Mouse (Mus musculus): ENCODE measurements around the gene Agbl3.
A peak's percentile ranks its signal among the peaks of the same experiment; 100 is the strongest.

Gene Agbl3

GRCm38 (mm10) chr6:34797887-34798286 is 17.7 kb downstream of the Agbl3 start:
- no peak for DNase-seq (ENCODE audit: low spot score)

- DNase-seq (ENCODE audit: low spot score), result no peak
Measured at GRCm38 (mm10) chr6:34805582-34805981, 25.4 kb downstream of the Agbl3 start.

- no peak for DNase-seq (ENCODE audit: low spot score)
Measured at GRCm38 (mm10) chr6:34810651-34811050, 30.4 kb downstream of the Agbl3 start.

- no peak for DNase-seq (ENCODE audit: low spot score)
Measured at GRCm38 (mm10) chr6:34824406-34824805, 44.2 kb downstream of the Agbl3 start.

- DNase-seq (ENCODE audit: low spot score), result no peak
Measured at GRCm38 (mm10) chr6:34832352-34832751, 52.1 kb downstream of the Agbl3 start.

GRCm38 (mm10) chr6:34861546-34862053 is 81.4 kb downstream of the Agbl3 start:
- peak; percentile 43 for DNase-seq (ENCODE audit: low spot score)

GRCm38 (mm10) chr6:34862381-34862780 is 82.1 kb downstream of the Agbl3 start:
- DNase-seq (ENCODE audit: low spot score), result peak; percentile 59

GRCm38 (mm10) chr6:34862791-34863403 is 82.7 kb downstream of the Agbl3 start, which contains the start of gene Tmem140:
Gene Tmem140, plus strand, starts transcription at chr6:34863146.
- peak; percentile 81 for DNase-seq (ENCODE audit: low spot score)

GRCm38 (mm10) chr6:34863786-34864514 is 83.7 kb downstream of the Agbl3 start:
- DNase-seq (ENCODE audit: low spot score), result no peak

GRCm38 (mm10) chr6:34865213-34865612 is 85.0 kb downstream of the Agbl3 start:
- no peak for DNase-seq (ENCODE audit: low spot score)

GRCm38 (mm10) chr6:34865711-34866593 is 85.7 kb downstream of the Agbl3 start:
- no peak for DNase-seq (ENCODE audit: low spot score)

GRCm38 (mm10) chr6:34866786-34867185 is 86.6 kb downstream of the Agbl3 start:
- no peak for DNase-seq (ENCODE audit: low spot score)

GRCm38 (mm10) chr6:34867301-34867994 is 87.2 kb downstream of the Agbl3 start:
- no peak for DNase-seq (ENCODE audit: low spot score)

- no peak for DNase-seq (ENCODE audit: low spot score)
Measured at GRCm38 (mm10) chr6:34867995-34868350, 87.7 kb downstream of the Agbl3 start.

- no peak for DNase-seq (ENCODE audit: low spot score)
Measured at GRCm38 (mm10) chr6:34868507-34869217, 88.4 kb downstream of the Agbl3 start.

GRCm38 (mm10) chr6:34869225-34869915 is 89.1 kb downstream of the Agbl3 start:
- peak; percentile 55 for DNase-seq (ENCODE audit: low spot score)

- no peak for DNase-seq (ENCODE audit: low spot score)
Measured at GRCm38 (mm10) chr6:34870136-34870535, 89.9 kb downstream of the Agbl3 start.

- DNase-seq (ENCODE audit: low spot score), result no peak
Measured at GRCm38 (mm10) chr6:34870724-34871123, 90.5 kb downstream of the Agbl3 start.

- DNase-seq (ENCODE audit: low spot score), result no peak
Measured at GRCm38 (mm10) chr6:34871929-34872328, 91.7 kb downstream of the Agbl3 start.

- no peak for DNase-seq (ENCODE audit: low spot score)
Measured at GRCm38 (mm10) chr6:34872871-34873270, 92.6 kb downstream of the Agbl3 start.

Measured in T-cell, adult 2 months (primary cell).